Mouse (Mus musculus) embryonic facial prominence, embryonic 14.5 days (tissue): Measurements from ENCODE around the gene Efnb3. TPM values are rescaled to one million over a fixed set of nuclear protein-coding genes. Genes with fewer than 3 reads are reported as not detected.

Experiments used
- ATAC-seq: fragments of 200-750 bp; cut with Nextera tagmentation; 2 replicates; pipeline ENCODE4 v1.8.0; 2017; ENCODE audit warnings: low read depth, moderate number of reproducible peaks, moderate TSS enrichment
- DNase-seq: peaks from one replicate; pipeline ENCODE4 v3.0.0-alpha.2; 2015; ENCODE audit warnings: low spot score
- H3K27ac ChIP-seq: fragments of 300-500 bp; sonication (generic); replicated peaks from 2 replicates; pipeline ENCODE4 v1.5.1; 2014; ENCODE audit warnings: low read depth, mild to moderate bottlenecking, low read length, moderate library complexity
- H3K27me3 ChIP-seq: fragments of 300-500 bp; sonication (generic); replicated peaks from 2 replicates; pipeline ENCODE4 v1.6.1; 2014; ENCODE audit warnings: low read length; ENCODE audit not compliant: control insufficient read depth, insufficient read depth
- H3K36me3 ChIP-seq: fragments of 300-500 bp; sonication (generic); 2 replicates; pipeline ENCODE4 v1.6.1; 2014; ENCODE audit warnings: low read length, mixed read lengths; ENCODE audit not compliant: control insufficient read depth, insufficient read depth
- H3K4me1 ChIP-seq: fragments of 300-500 bp; sonication (generic); 2 replicates; pipeline ENCODE4 v1.6.1; 2014; ENCODE audit warnings: antibody characterized with exemption, low read length; ENCODE audit not compliant: control insufficient read depth, insufficient read depth
- H3K4me2 ChIP-seq: fragments of 300-500 bp; sonication (generic); 2 replicates; pipeline ENCODE4 v1.6.1; 2014; ENCODE audit warnings: low read depth, mild to moderate bottlenecking, low read length, moderate library complexity, mixed read lengths
- H3K4me3 ChIP-seq: fragments of 300-500 bp; sonication (generic); 2 replicates; pipeline ENCODE4 v1.5.1; 2014; ENCODE audit warnings: low read depth, mild to moderate bottlenecking, low read length
- H3K9ac ChIP-seq: fragments of 300-500 bp; sonication (generic); 2 replicates; pipeline ENCODE4 v1.6.1; 2014; ENCODE audit warnings: low read depth, mild to moderate bottlenecking, low read length, moderate library complexity, mixed read lengths
- H3K9me3 ChIP-seq: fragments of 300-500 bp; sonication (generic); 2 replicates; pipeline ENCODE4 v1.6.1; 2016; ENCODE audit warnings: low read length; ENCODE audit not compliant: control insufficient read depth
- WGBS: fragments of 180-500 bp; shearing (Covaris S2); extraction: QIAGEN DNeasy Blood & Tissue Kit; methylation state at CpG from one replicate; pipeline ENCODE4 v1.1.7; 2014; 5-methylcytosine and 5-hydroxymethylcytosine counted together
- polyA plus RNA-seq: library from polyadenylated mRNA; unstranded; fragments of >200 nt; fragmentation: Nextera tagmentation; extraction: Ambion mirVana; gene quantifications from 2 replicates; pipeline ENCODE4 v1.2.1, GENCODE M21; 2014

Gene Efnb3
- polyA plus RNA-seq, 1 experiment from 2014 or later, result 7.3 TPM

- Histone ChIP-seq H3K4me2 (peak overlapping the region; percentile 95), H3K27ac (peak overlapping the region; percentile 81), H3K9me3 (no peaks in the 10 kb centered on the region), H3K36me3 (peaks cover 30% of the 10 kb centered on the region), H3K9ac (peak overlapping the region; percentile 27), H3K4me1 (peaks cover 24% of the 10 kb centered on the region), H3K27me3 (no peaks in the 10 kb centered on the region), H3K4me3 (peak overlapping the region; percentile 76)
- DNase-seq (peak; percentile 67), ATAC-seq (peak; percentile 16; the same call in 1 of the 2 replicates)
- WGBS, result 16% methylated on average over 16 of the region's 16 CpGs
These were observed 1.2 kb upstream of the Efnb3 start for GRCm38 (mm10) chr11:69560896-69561854.

- peak overlapping the region; percentile 87 for H3K9ac ChIP-seq
- H3K36me3 ChIP-seq, result peaks cover 20% of the 10 kb centered on the region
- peak overlapping the region; percentile 76 for H3K4me3 ChIP-seq
- H3K4me2 ChIP-seq, result peak overlapping the region; percentile 95
- no peaks in the 10 kb centered on the region for H3K9me3 ChIP-seq
- no peak for DNase-seq
- H3K4me1 ChIP-seq, result peaks cover 24% of the 10 kb centered on the region
- no peak overlapping the region for H3K27ac ChIP-seq
- no peaks in the 10 kb centered on the region for H3K27me3 ChIP-seq
- WGBS, result 10% methylated on average over 5 of the region's 5 CpGs
- ATAC-seq, result no peak
These were observed 822 bp downstream of the Efnb3 start for GRCm38 (mm10) chr11:69559183-69559582.

GRCm38 (mm10) chr11:69558756-69559155 is 1.2 kb downstream of the Efnb3 start:
- WGBS, result 37% methylated on average over 6 of the region's 6 CpGs
- Histone ChIP-seq H3K9me3 (no peaks in the 10 kb centered on the region), H3K27ac (no peak overlapping the region), H3K4me3 (peak overlapping the region; percentile 76), H3K4me2 (peak overlapping the region; percentile 95), H3K4me1 (peaks cover 24% of the 10 kb centered on the region), H3K36me3 (peaks cover 17% of the 10 kb centered on the region), H3K9ac (peak overlapping the region; percentile 87), H3K27me3 (no peaks in the 10 kb centered on the region)
- DNase-seq (no peak), ATAC-seq (no peak)

- Histone ChIP-seq H3K4me3 (no peak overlapping the region), H3K27ac (no peak overlapping the region), H3K4me2 (peak overlapping the region; percentile 95), H3K36me3 (peaks cover 15% of the 10 kb centered on the region), H3K4me1 (peaks cover 27% of the 10 kb centered on the region), H3K27me3 (no peaks in the 10 kb centered on the region), H3K9ac (no peak overlapping the region), H3K9me3 (no peaks in the 10 kb centered on the region)
- WGBS, result 38% methylated on average over 14 of the region's 14 CpGs
- ATAC-seq (no peak), DNase-seq (no peak)
These were observed 2.5 kb downstream of the Efnb3 start for GRCm38 (mm10) chr11:69557381-69557958.

- WGBS, result 83% methylated on average over 5 of the region's 5 CpGs
- Histone ChIP-seq H3K27ac (no peak overlapping the region), H3K9me3 (no peaks in the 10 kb centered on the region), H3K4me2 (no peak overlapping the region), H3K4me1 (peaks cover 11% of the 10 kb centered on the region), H3K4me3 (no peak overlapping the region), H3K27me3 (no peaks in the 10 kb centered on the region), H3K9ac (no peak overlapping the region), H3K36me3 (0 out of 2 replicates have a peak, but pooled peaks cover 6% of the 10 kb centered on the region)
- ATAC-seq, result no peak
- no peak for DNase-seq
These were observed 5.4 kb downstream of the Efnb3 start for GRCm38 (mm10) chr11:69554539-69555140.

GRCm38 (mm10) chr11:69553341-69553721 is 6.7 kb downstream of the Efnb3 start:
- Histone ChIP-seq H3K4me1 (peaks cover 3% of the 10 kb centered on the region; the same call in 1 of the 2 replicates), H3K9ac (no peak overlapping the region), H3K9me3 (no peaks in the 10 kb centered on the region), H3K36me3 (0 out of 2 replicates have a peak, but pooled peaks cover 6% of the 10 kb centered on the region), H3K27ac (no peak overlapping the region), H3K4me3 (no peak overlapping the region), H3K4me2 (no peak overlapping the region), H3K27me3 (no peaks in the 10 kb centered on the region)
- DNase-seq (no peak), ATAC-seq (no peak)
- WGBS, result 5% methylated on average over 2 of the region's 2 CpGs

GRCm38 (mm10) chr11:69552622-69553340 is 7.2 kb downstream of the Efnb3 start:
- peak; percentile 56 for DNase-seq
- H3K9ac ChIP-seq, result no peak overlapping the region
- 26% methylated on average over 14 of the region's 14 CpGs for WGBS
- H3K4me3 ChIP-seq, result no peak overlapping the region
- H3K4me2 ChIP-seq, result no peak overlapping the region
- no peaks in the 10 kb centered on the region for H3K9me3 ChIP-seq
- no peaks in the 10 kb centered on the region for H3K27me3 ChIP-seq
- H3K27ac ChIP-seq, result no peak overlapping the region
- H3K36me3 ChIP-seq, result 0 out of 2 replicates have a peak, but pooled peaks cover 6% of the 10 kb centered on the region
- ATAC-seq, result peak; percentile 53; the same call in 1 of the 2 replicates
- H3K4me1 ChIP-seq, result peaks cover 3% of the 10 kb centered on the region; the same call in 1 of the 2 replicates

- H3K4me2 ChIP-seq, result no peak overlapping the region
- WGBS, result 71% methylated on average over 4 of the region's 4 CpGs
- peaks cover 8% of the 10 kb centered on the region; the same call in 1 of the 2 replicates for H3K4me1 ChIP-seq
- no peak overlapping the region for H3K27ac ChIP-seq
- no peak for DNase-seq
- H3K4me3 ChIP-seq, result no peak overlapping the region
- H3K9ac ChIP-seq, result no peak overlapping the region
- ATAC-seq, result no peak
- 0 out of 2 replicates have a peak, but pooled peaks cover 6% of the 10 kb centered on the region for H3K36me3 ChIP-seq
- no peaks in the 10 kb centered on the region for H3K9me3 ChIP-seq
- no peaks in the 10 kb centered on the region for H3K27me3 ChIP-seq
These were observed 8.7 kb downstream of the Efnb3 start for GRCm38 (mm10) chr11:69551310-69551709.
